In genomic region chr2:132035470-132035835, GRCm38 (mm10) we compare ENCODE assay signal across 10 mouse cellular contexts. TPM values are rescaled to one million over a fixed set of nuclear protein-coding genes. Genes with fewer than 3 reads are reported as not detected.
DNase-seq lines count a peak whose midpoint lies in the region; ATAC-seq and TF ChIP-seq lines count a peak whose summit lies in the region.
"Had no signal": no experiment of that assay in that cellular context is flagged by ENCODE, and none has a peak within 500 bp of the region (broad histone marks: within the 10 kb centered on the region; RNA-seq: fewer than 3 reads in every experiment).

No protein-coding gene starts in this region.

- no peak overlapping the region for H3K4me2 ChIP-seq in stomach, embryonic 16.5 days (ENCODE audit: low read depth, low read length)
- no peak overlapping the region for H3K4me2 ChIP-seq in stomach, postnatal 0 days (replicated peaks; ENCODE audit: low read depth)
- H3K4me2 ChIP-seq in liver, embryonic 13.5 days: peak overlapping the region; percentile 10; the same call in 1 of the 2 replicates
- H3K4me2 ChIP-seq: embryonic facial prominence, embryonic 13.5 days; kidney, embryonic 15.5 days had no signal

- TF ChIP-seq EP300 in stomach, postnatal 0 days (optimal IDR thresholded peaks at IDR 0.05): no peak

- H3K27me3 ChIP-seq in stomach, embryonic 16.5 days (ENCODE audit: control insufficient read depth, insufficient read depth, low read length): no peaks in the 10 kb centered on the region
- no peaks in the 10 kb centered on the region for H3K27me3 ChIP-seq in stomach, postnatal 0 days (ENCODE audit: control insufficient read depth, insufficient read depth, low read length)
- peaks cover 10% of the 10 kb centered on the region for H3K27me3 ChIP-seq in liver, embryonic 13.5 days

- H3K9me3 ChIP-seq in stomach, embryonic 16.5 days (replicated peaks; ENCODE audit: control insufficient read depth, low read length): no peaks in the 10 kb centered on the region
- no peaks in the 10 kb centered on the region for H3K9me3 ChIP-seq in stomach, postnatal 0 days (ENCODE audit: control insufficient read depth, low read length)
- no peaks in the 10 kb centered on the region for H3K9me3 ChIP-seq in liver, embryonic 13.5 days (replicated peaks)
- H3K9me3 ChIP-seq: embryonic facial prominence, embryonic 13.5 days; kidney, embryonic 15.5 days had no signal

- ATAC-seq in stomach, embryonic 16.5 days (ENCODE audit: insufficient read depth, low FRiP score): no peak
- no peak for ATAC-seq in stomach, postnatal 0 days (ENCODE audit: low FRiP score, low TSS enrichment)
- no peak for ATAC-seq in liver, embryonic 13.5 days (ENCODE audit: low read depth)

- no peaks in the 10 kb centered on the region for H3K36me3 ChIP-seq in stomach, embryonic 16.5 days (ENCODE audit: control insufficient read depth, insufficient read depth, low read length)
- no peaks in the 10 kb centered on the region for H3K36me3 ChIP-seq in stomach, postnatal 0 days (ENCODE audit: control insufficient read depth, insufficient read depth, low read length)
- H3K36me3 ChIP-seq in liver, embryonic 13.5 days: no peaks in the 10 kb centered on the region
- H3K36me3 ChIP-seq: embryonic facial prominence, embryonic 13.5 days; kidney, embryonic 15.5 days had no signal

- H3K4me1 ChIP-seq in stomach, embryonic 16.5 days (ENCODE audit: control insufficient read depth, insufficient read depth, low read length): peaks cover 13% of the 10 kb centered on the region
- 0 out of 2 replicates have a peak, but pooled peaks cover 3% of the 10 kb centered on the region for H3K4me1 ChIP-seq in stomach, postnatal 0 days (replicated peaks; ENCODE audit: control insufficient read depth, insufficient read depth)
- H3K4me1 ChIP-seq in liver, embryonic 13.5 days (replicated peaks): peaks cover 45% of the 10 kb centered on the region

- DNase-seq in heart, adult 11 months: peak; percentile 92
- no peak for DNase-seq in heart, adult 9 months (ENCODE audit: low spot score in 2 of 2)
- DNase-seq in stomach, postnatal 0 days (ENCODE audit: low spot score): no peak
- DNase-seq in liver, embryonic 13.5 days: no peak
- DNase-seq in thymus, postnatal 36 days: peak; percentile 49 to 67
- no peak for DNase-seq in ovary, postnatal 36 days (ENCODE audit: low spot score)
- no peak for DNase-seq in lung, postnatal 14 days

- 77% methylated on average over 11 of the region's 11 CpGs for WGBS in stomach, embryonic 16.5 days
- WGBS in stomach, postnatal 0 days: 77% methylated on average over 11 of the region's 11 CpGs
- WGBS in liver, embryonic 13.5 days (ENCODE audit: insufficient replicate concordance): 34% methylated on average over 11 of the region's 11 CpGs

- H3K4me3 ChIP-seq in stomach, embryonic 16.5 days (replicated peaks; ENCODE audit: low read length): no peak overlapping the region
- H3K4me3 ChIP-seq in stomach, postnatal 0 days (ENCODE audit: low read depth, low read length): no peak overlapping the region
- no peak overlapping the region for H3K4me3 ChIP-seq in liver, embryonic 13.5 days (replicated peaks)
- H3K4me3 ChIP-seq: embryonic facial prominence, embryonic 13.5 days; kidney, embryonic 15.5 days had no signal

- TF ChIP-seq CTCF in stomach, postnatal 0 days (IDR thresholded peaks at IDR 0.05; ENCODE audit: low read depth): no peak

- peak overlapping the region; percentile 18; the same call in 1 of the 2 replicates for H3K27ac ChIP-seq in stomach, embryonic 16.5 days (ENCODE audit: low read length)
- H3K27ac ChIP-seq in stomach, postnatal 0 days (replicated peaks): no peak overlapping the region
- H3K27ac ChIP-seq in liver, embryonic 13.5 days: 0 out of 2 replicates have a peak overlapping the region, but pooled peaks have one; percentile 47
- H3K27ac ChIP-seq: embryonic facial prominence, embryonic 13.5 days; kidney, embryonic 15.5 days had no signal

- no peak overlapping the region for H3K9ac ChIP-seq in stomach, embryonic 16.5 days (ENCODE audit: low read length)
- no peak overlapping the region for H3K9ac ChIP-seq in stomach, postnatal 0 days (ENCODE audit: low read length)
- no peak overlapping the region for H3K9ac ChIP-seq in liver, embryonic 13.5 days
- H3K9ac ChIP-seq: embryonic facial prominence, embryonic 13.5 days; kidney, embryonic 15.5 days had no signal

RNA-seq across cellular contexts. Expression of gene Rassf2, which starts 5.4 kb away (rescaled TPM):
- polyA plus RNA-seq in stomach, embryonic 16.5 days (2015; fragmentation: Nextera tagmentation; extraction: Ambion mirVana): 13.4 and 16.4 TPM in 2 replicates
- polyA plus RNA-seq in stomach, postnatal 0 days (2015; fragmentation: Nextera tagmentation; extraction: Ambion mirVana): 4.6 and 4.8 TPM in 2 replicates
- 1.6 and 2.2 TPM in 2 replicates for polyA plus RNA-seq in liver, embryonic 13.5 days (2015; fragmentation: Nextera tagmentation; extraction: Ambion mirVana)

Comparison
In these comparisons a context has a peak if more than half of its experiments do, and no peak if none do; other contexts are left out.
1. DNase-seq: peak in heart, adult 11 months (single experiment) and thymus, postnatal 36 days (2 of 2); none in heart, adult 9 months (0 of 2), stomach, postnatal 0 days (single experiment), liver, embryonic 13.5 days (single experiment), ovary, postnatal 36 days (single experiment) and lung, postnatal 14 days (single experiment).